Mouse (Mus musculus) limb, embryonic 13.5 days (tissue): ENCODE results near the gene Hist1h3a. TPM values are rescaled to one million over a fixed set of nuclear protein-coding genes. Genes with fewer than 3 reads are reported as not detected.
A peak's percentile ranks its signal among the peaks of the same experiment; 100 is the strongest.

Source experiments
- ATAC-seq: fragments of 200-750 bp; cut with Nextera tagmentation; 2 replicates; pipeline ENCODE4 v1.8.0; 2017; ENCODE audit warnings: low read depth, moderate number of reproducible peaks, moderate TSS enrichment; ENCODE audit not compliant: low FRiP score
- H3K27ac ChIP-seq: fragments of 300-500 bp; sonication (generic); 2 replicates; pipeline ENCODE4 v1.5.1; 2015; ENCODE audit warnings: inconsistent platforms, mild to moderate bottlenecking, moderate library complexity
- H3K27me3 ChIP-seq: fragments of 300-500 bp; sonication (generic); 2 replicates; pipeline ENCODE4 v1.6.1; 2015; ENCODE audit warnings: mild to moderate bottlenecking, inconsistent platforms
- H3K36me3 ChIP-seq: fragments of 300-500 bp; sonication (generic); 2 replicates; pipeline ENCODE4 v1.6.1; 2015; ENCODE audit warnings: inconsistent platforms, mild to moderate bottlenecking, moderate library complexity
- H3K4me1 ChIP-seq: fragments of 300-500 bp; sonication (generic); 2 replicates; pipeline ENCODE4 v1.6.1; 2015; ENCODE audit warnings: inconsistent platforms
- H3K4me2 ChIP-seq: fragments of 300-500 bp; sonication (generic); replicated peaks from 2 replicates; pipeline ENCODE4 v1.6.1; 2015; ENCODE audit warnings: inconsistent platforms, mild to moderate bottlenecking, moderate library complexity
- H3K4me3 ChIP-seq: fragments of 300-500 bp; sonication (generic); 2 replicates; pipeline ENCODE4 v1.5.1; 2015; ENCODE audit warnings: moderate library complexity, mild to moderate bottlenecking, inconsistent platforms
- H3K9ac ChIP-seq: fragments of 300-500 bp; sonication (generic); 2 replicates; pipeline ENCODE4 v1.6.1; 2015; ENCODE audit warnings: mild to moderate bottlenecking, inconsistent platforms
- H3K9me3 ChIP-seq: fragments of 300-500 bp; sonication (generic); 2 replicates; pipeline ENCODE4 v1.6.1; 2016; ENCODE audit warnings: inconsistent platforms
- WGBS: fragments of 180-500 bp; shearing (Covaris S2); methylation state at CpG from one replicate; pipeline ENCODE4 v1.1.7; 2015; 5-methylcytosine and 5-hydroxymethylcytosine counted together
- polyA plus RNA-seq: library from polyadenylated mRNA; unstranded; fragments of >200 nt; fragmentation: Nextera tagmentation; extraction: Ambion mirVana; gene quantifications from 2 replicates; pipeline ENCODE4 v1.2.1, GENCODE M21; 2015

Hist1h3a gene
- polyA plus RNA-seq, 1 experiment from 2014 or later = 11.8 TPM

DNA sequence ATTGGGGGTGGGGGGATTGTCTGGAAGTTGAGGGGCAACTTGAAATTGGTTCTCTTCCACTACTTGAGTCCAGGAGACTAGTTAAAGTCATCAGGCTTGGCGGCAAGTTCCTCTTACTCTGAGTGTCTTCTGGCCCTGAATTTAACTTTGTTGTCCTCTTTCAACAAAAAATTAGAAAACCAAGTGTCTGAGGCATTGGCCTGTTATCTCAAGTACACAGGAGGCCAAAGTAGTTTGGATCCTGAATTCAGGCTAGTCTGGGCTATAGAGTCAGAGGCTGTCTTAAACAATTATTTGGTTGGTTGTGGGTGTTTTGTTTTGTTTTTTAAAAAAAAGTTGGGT lies 3.0 kb upstream of the Hist1h3a start:
- Histone ChIP-seq H3K27me3 (no peaks in the 10 kb centered on the region), H3K4me1 (peaks cover 14% of the 10 kb centered on the region), H3K9ac (no peak overlapping the region), H3K4me2 (peak overlapping the region; percentile 92; the same call in 1 of the 2 replicates), H3K4me3 (no peak overlapping the region), H3K27ac (0 out of 2 replicates have a peak overlapping the region, but pooled peaks have one; percentile 97), H3K9me3 (no peaks in the 10 kb centered on the region), H3K36me3 (no peaks in the 10 kb centered on the region)
- no peak for ATAC-seq
- WGBS = 61% methylated on average over 1 of the region's 1 CpGs

DNA sequence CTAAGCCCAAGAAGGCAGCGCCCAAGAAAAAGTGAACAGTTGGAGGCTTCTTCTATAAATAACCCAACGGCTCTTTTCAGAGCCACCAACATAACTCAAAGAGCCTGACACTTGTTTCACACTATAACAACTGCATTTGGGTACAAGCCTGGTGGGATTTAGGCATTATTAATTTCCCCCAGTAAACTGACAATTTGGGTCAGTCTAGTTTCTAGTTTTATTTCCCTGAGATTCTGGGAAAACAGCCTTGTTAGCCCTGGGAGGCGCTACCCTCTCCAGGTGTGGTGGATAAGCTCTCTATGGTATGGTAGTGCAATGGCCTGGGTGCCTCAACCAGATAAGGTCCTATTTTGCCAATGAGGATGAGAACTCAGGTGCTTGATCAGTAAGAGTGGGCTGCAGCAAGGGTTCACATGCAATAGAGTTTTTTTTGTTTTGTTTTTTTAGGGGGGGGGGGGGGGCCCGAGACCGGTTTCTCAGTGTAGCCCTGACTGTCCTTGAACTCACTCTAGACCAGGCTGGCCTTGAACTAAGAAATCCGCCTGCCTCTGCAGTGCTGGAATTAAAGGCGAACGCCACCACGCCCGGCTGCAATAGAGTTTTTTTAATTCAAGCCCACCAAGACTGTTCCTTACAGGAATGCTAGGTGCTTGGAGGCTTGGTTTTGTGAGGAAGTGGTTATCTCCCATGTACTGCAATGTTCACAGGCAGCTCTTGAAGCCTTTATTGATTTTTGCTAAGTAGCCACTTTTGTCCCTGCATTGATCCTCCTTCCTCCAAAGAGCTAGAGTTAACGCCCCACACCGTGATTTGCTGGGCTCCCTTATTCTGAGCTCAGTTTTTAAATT lies 2.4 kb upstream of the Hist1h3a start:
- WGBS = 32% methylated on average over 12 of the region's 12 CpGs
- peak overlapping the region; percentile 97 for H3K27ac ChIP-seq
- no peaks in the 10 kb centered on the region for H3K27me3 ChIP-seq
- H3K36me3 ChIP-seq = no peaks in the 10 kb centered on the region
- H3K4me3 ChIP-seq = peak overlapping the region; percentile 59
- peaks cover 18% of the 10 kb centered on the region for H3K4me1 ChIP-seq
- H3K9me3 ChIP-seq = no peaks in the 10 kb centered on the region
- H3K4me2 ChIP-seq = peak overlapping the region; percentile 92
- ATAC-seq = no peak
- H3K9ac ChIP-seq = peak overlapping the region; percentile 88

GRCm38 (mm10) chr13:23763586-23764323 lies 1.6 kb upstream of the Hist1h3a start, which contains the start of gene Hist1h1a:
Gene Hist1h1a (plus strand): TSS chr13:23763666.
- Histone ChIP-seq H3K4me3 (peak within 1 kb of the TSS; percentile 59), H3K27ac (peak within 1 kb of the TSS; percentile 97), H3K27me3 (no peaks in the 10 kb centered on the region), H3K36me3 (no peaks in the 10 kb centered on the region), H3K9ac (peak within 1 kb of the TSS; percentile 88), H3K9me3 (no peaks in the 10 kb centered on the region), H3K4me1 (peaks cover 18% of the 10 kb centered on the region), H3K4me2 (peak within 1 kb of the TSS; percentile 92)
- WGBS = 3% methylated on average over 34 of the region's 34 CpGs
- peak; percentile 70 for ATAC-seq

GRCm38 (mm10) chr13:23763242-23763585 lies 1.0 kb upstream of the Hist1h3a start:
- Histone ChIP-seq H3K4me2 (peak overlapping the region; percentile 92), H3K9ac (peak overlapping the region; percentile 64), H3K27ac (peak overlapping the region; percentile 97), H3K4me1 (peaks cover 18% of the 10 kb centered on the region), H3K9me3 (no peaks in the 10 kb centered on the region), H3K36me3 (no peaks in the 10 kb centered on the region), H3K27me3 (no peaks in the 10 kb centered on the region), H3K4me3 (peak overlapping the region; percentile 59)
- no peak for ATAC-seq
- under 1% methylated on average over 10 of the region's 10 CpGs for WGBS

DNA sequence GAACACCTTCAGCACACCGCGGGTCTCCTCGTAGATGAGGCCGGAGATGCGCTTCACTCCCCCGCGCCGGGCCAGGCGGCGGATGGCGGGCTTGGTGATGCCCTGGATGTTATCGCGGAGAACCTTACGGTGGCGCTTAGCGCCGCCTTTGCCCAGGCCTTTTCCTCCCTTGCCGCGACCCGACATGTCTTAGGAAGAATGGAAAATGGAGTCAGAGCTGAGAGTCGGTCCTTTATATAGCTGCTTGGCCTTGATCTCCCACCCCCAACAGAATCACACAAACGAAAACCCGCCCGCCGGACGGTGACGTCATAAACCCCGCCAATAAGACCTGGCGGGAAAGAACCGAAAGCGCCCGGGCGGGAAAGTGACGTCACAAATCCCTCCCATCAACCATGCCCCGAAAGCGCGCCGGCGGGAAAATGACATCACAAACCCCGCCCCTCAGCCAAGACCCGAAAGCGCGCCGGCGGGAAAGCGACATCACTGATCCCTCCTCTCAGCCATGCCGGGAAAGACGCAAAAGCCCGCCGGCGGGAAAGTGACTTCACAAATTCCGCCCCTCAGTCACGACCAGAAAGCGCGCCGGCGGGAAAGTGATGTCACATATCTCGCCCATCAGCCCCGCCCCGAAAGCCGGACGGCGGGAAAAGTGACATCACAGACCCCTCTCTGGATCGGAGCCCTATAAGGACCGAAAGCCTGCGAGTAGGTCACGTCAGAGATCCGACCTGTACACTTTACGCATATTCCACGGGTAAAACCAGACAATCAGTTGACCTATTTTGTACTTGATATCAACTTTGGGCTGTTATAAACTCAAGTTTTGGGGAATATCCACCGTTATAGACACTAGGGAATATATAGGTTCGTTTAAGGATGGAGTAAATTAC lies 968 bp downstream of the Hist1h3a start, which contains the start of gene Hist1h4a:
Gene Hist1h4a, minus strand, starts transcription at position 259 of the 893 bp plus-strand sequence.
- Histone ChIP-seq H3K4me1 (peaks cover 26% of the 10 kb centered on the region), H3K9me3 (no peaks in the 10 kb centered on the region), H3K27ac (peak within 1 kb of the TSS; percentile 97), H3K27me3 (no peaks in the 10 kb centered on the region), H3K4me2 (peak within 1 kb of the TSS; percentile 92), H3K9ac (peak within 1 kb of the TSS; percentile 74), H3K36me3 (no peaks in the 10 kb centered on the region), H3K4me3 (peak within 1 kb of the TSS; percentile 59)
- ATAC-seq = peak; percentile 81
- WGBS = under 1% methylated on average over 69 of the region's 72 CpGs

- ATAC-seq = peak; percentile 2; the same call in 1 of the 2 replicates
- Histone ChIP-seq H3K27me3 (no peaks in the 10 kb centered on the region), H3K27ac (peak overlapping the region; percentile 90), H3K9ac (peak overlapping the region; percentile 68), H3K4me2 (peak overlapping the region; percentile 92), H3K36me3 (no peaks in the 10 kb centered on the region), H3K4me1 (peaks cover 26% of the 10 kb centered on the region), H3K9me3 (no peaks in the 10 kb centered on the region), H3K4me3 (peak overlapping the region; percentile 59)
- under 1% methylated on average over 25 of the region's 27 CpGs for WGBS
These were observed 1.8 kb downstream of the Hist1h3a start for GRCm38 (mm10) chr13:23760240-23760971.

DNA sequence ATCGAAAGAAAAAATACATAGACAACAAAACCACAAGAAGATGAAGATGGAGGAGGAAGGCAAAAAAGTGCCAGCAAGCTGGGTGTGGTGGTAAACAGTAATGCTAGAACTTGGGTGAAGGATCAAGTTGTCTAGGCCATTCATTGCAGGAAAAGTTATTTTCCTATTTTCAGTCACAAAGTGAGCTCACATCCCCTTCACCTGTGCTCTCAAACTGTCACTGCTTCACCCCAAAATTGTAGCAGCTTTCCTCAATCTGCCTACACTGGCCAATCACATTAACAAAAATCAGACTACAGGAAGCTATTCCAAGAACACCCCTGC lies 2.3 kb downstream of the Hist1h3a start:
- peak overlapping the region; percentile 59 for H3K4me3 ChIP-seq
- WGBS = 57% methylated on average over 1 of the region's 1 CpGs

GRCm38 (mm10) chr13:23759251-23759771 lies 2.9 kb downstream of the Hist1h3a start:
- Histone ChIP-seq H3K4me2 (no peak overlapping the region; the same call in 1 of the 2 replicates), H3K9ac (no peak overlapping the region)

More for the DNA sequence above, 2.3 kb downstream of the Hist1h3a start:
- H3K9ac ChIP-seq = peak overlapping the region; percentile 68; the same call in 1 of the 2 replicates
- H3K36me3 ChIP-seq = no peaks in the 10 kb centered on the region
- no peaks in the 10 kb centered on the region for H3K27me3 ChIP-seq
- peaks cover 26% of the 10 kb centered on the region for H3K4me1 ChIP-seq
- H3K9me3 ChIP-seq = no peaks in the 10 kb centered on the region
- ATAC-seq = no peak
- H3K27ac ChIP-seq = peak overlapping the region; percentile 90; the same call in 1 of the 2 replicates
- peak overlapping the region; percentile 92 for H3K4me2 ChIP-seq

GRCm38 (mm10) chr13:23757921-23758320 lies 4.3 kb downstream of the Hist1h3a start:
- Histone ChIP-seq H3K4me3 (no peak overlapping the region), H3K4me1 (peaks cover 26% of the 10 kb centered on the region), H3K36me3 (no peaks in the 10 kb centered on the region), H3K9me3 (no peaks in the 10 kb centered on the region), H3K27me3 (no peaks in the 10 kb centered on the region), H3K4me2 (peak overlapping the region; percentile 41), H3K27ac (peak overlapping the region; percentile 29; the same call in 1 of the 2 replicates), H3K9ac (no peak overlapping the region)
- ATAC-seq = no peak
- WGBS = 46% methylated on average over 3 of the region's 3 CpGs

More at GRCm38 (mm10) chr13:23759251-23759771, 2.9 kb downstream of the Hist1h3a start:
- Histone ChIP-seq H3K4me1 (peaks cover 22% of the 10 kb centered on the region), H3K27me3 (no peaks in the 10 kb centered on the region), H3K4me3 (no peak overlapping the region), H3K36me3 (no peaks in the 10 kb centered on the region), H3K9me3 (no peaks in the 10 kb centered on the region), H3K27ac (no peak overlapping the region)
- WGBS = 76% methylated on average over 3 of the region's 3 CpGs
- no peak for ATAC-seq

DNA sequence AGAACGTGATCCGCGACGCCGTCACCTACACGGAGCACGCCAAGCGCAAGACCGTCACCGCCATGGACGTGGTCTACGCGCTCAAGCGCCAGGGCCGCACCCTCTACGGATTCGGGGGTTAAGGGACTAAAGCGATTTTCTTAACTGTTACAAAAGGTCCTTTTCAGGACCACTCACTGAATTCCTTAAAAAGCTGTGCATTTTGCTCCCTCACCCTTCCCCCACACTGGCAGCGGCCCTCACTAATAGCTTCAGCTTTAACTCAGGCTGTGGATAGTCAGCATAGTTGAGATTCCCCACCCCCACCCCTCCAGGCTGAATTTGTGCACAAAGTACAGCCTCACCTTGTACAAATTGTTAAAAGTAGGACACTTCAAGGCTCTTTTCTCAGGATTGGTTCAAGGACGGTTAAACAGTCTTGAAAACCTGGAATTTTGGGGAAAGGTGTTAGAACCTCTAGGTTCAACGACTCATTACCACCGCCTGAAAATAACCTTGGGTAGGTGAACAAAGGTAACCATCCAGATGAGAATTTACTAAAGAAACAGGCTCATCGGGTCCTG lies 4.9 kb downstream of the Hist1h3a start:
- under 1% methylated on average over 18 of the region's 23 CpGs for WGBS
- no peaks in the 10 kb centered on the region for H3K9me3 ChIP-seq
- ATAC-seq = peak; percentile 16
- peak overlapping the region; percentile 46 for H3K4me3 ChIP-seq
- no peaks in the 10 kb centered on the region for H3K27me3 ChIP-seq
- peak overlapping the region; percentile 69 for H3K9ac ChIP-seq
- H3K4me1 ChIP-seq = peaks cover 29% of the 10 kb centered on the region
- H3K27ac ChIP-seq = peak overlapping the region; percentile 94
- peak overlapping the region; percentile 82 for H3K4me2 ChIP-seq
- no peaks in the 10 kb centered on the region for H3K36me3 ChIP-seq
